Mouse (Mus musculus) CH12.LX (cell line): ENCODE data around the gene Htra2.

Source experiments
- CTCF ChIP-seq, 2 experiments: IDR thresholded peaks in 1 of 2; conservative IDR thresholded peaks in 1 of 2; 2 replicates each; pipeline ENCODE4 v1.5.1; 2011 to 2012; ENCODE audit warnings: low read depth in 2 of 2, low read length in 2 of 2, improper control_type of control experiment in 1 of 2, inconsistent platforms in 1 of 2, mild to moderate bottlenecking in 1 of 2, moderate library complexity in 1 of 2
- ELF1 ChIP-seq: IDR thresholded peaks from 2 replicates; pipeline ENCODE4 v1.6.1; 2014; ENCODE audit warnings: low read depth, mild to moderate bottlenecking, inconsistent platforms, low read length, improper control_type of control experiment

DNA sequence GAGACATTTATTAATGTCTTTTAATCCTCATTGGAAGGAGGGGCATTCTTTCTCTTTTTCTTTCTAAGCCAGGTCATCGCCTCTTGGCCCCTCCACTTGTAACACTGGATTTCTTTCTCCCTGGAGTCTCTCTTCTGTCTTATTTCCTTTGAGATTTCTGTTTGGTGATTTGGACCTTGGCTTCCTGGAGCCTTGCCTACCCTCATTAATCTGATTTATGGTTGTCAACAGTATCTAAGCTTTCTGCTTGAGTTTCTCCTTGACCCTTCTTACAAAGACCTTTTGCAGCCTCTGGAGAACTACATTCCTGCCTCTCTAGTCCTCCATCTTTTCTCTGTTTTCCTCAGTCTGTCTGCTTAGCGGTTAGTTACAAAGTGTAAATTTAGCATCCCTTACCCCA lies 43.3 kb upstream of the Htra2 start:
- TF ChIP-seq ELF1 (no peak), CTCF (conservative IDR thresholded peaks at IDR 0.05 in 1 of 2, IDR thresholded peaks at IDR 0.05 in 1 of 2; ENCODE audit: low read depth in 2 of 2, low read length in 2 of 2) (no peak)
